Mouse (Mus musculus) spleen, adult 12 weeks (tissue): ENCODE measurements around the gene Mxd4.

Source experiments
- DNase-seq: peaks from one replicate; pipeline ENCODE4 v3.0.0; 2022; ENCODE audit warnings: low spot score

The Mxd4 gene

GRCm38 (mm10) chr5:34168950-34169891 lies 18.3 kb downstream of the Mxd4 start, which contains the start of the genes Poln and Haus3:
Gene Poln (minus strand): TSS chr5:34169448.
Gene Haus3 (minus strand): TSS chr5:34169527.
- DNase-seq = peak; percentile 94

DNA sequence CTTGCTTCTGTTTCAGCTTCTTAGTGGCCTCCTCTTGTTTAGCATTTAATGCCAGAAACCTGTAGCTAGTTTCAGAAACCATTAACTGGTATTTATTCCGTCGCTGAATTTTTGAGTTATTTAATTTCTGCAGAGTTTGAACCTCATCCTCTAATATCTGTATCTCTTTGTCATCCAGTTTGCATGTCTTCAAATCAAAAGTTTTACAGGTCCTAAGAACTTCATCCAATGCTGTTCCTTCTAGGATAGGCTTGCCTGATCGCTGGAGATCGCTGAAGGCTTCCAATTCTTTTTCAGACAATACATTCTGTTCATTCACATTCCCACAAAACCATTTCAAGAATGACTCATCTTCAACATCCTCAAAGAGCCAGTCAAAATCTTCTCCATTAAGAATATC lies 19.7 kb downstream of the Mxd4 start:
- DNase-seq = no peak

- DNase-seq = no peak
These were observed 21.7 kb downstream of the Mxd4 start for GRCm38 (mm10) chr5:34165793-34166192.

- DNase-seq = no peak
These were observed 39.0 kb downstream of the Mxd4 start for GRCm38 (mm10) chr5:34148476-34148875.

- no peak for DNase-seq
These were observed 40.0 kb downstream of the Mxd4 start for GRCm38 (mm10) chr5:34147554-34147953.

GRCm38 (mm10) chr5:34139751-34140150 lies 47.8 kb downstream of the Mxd4 start:
- DNase-seq = no peak

GRCm38 (mm10) chr5:34132731-34133130 lies 54.8 kb downstream of the Mxd4 start:
- no peak for DNase-seq

GRCm38 (mm10) chr5:34124131-34124530 lies 63.4 kb downstream of the Mxd4 start:
- no peak for DNase-seq
